Comparison of ENCODE assay signal across 9 mouse cellular contexts in genomic region chr9:94539346-94539865, GRCm38 (mm10). TPM values are rescaled to one million over a fixed set of nuclear protein-coding genes. Genes with fewer than 3 reads are reported as not detected.
DNase-seq lines count a peak whose midpoint lies in the region; ATAC-seq and TF ChIP-seq lines count a peak whose summit lies in the region.
"Had no signal": no experiment of that assay in that cellular context is flagged by ENCODE, and none has a peak within 500 bp of the region (broad histone marks: within the 10 kb centered on the region; RNA-seq: fewer than 3 reads in every experiment).

No protein-coding gene starts in this region.

- peak overlapping the region; percentile 67 for H3K4me2 ChIP-seq in hindbrain, embryonic 15.5 days
- H3K4me2 ChIP-seq in midbrain, postnatal 0 days (ENCODE audit: low read depth, low read length, poor library complexity, severe bottlenecking) = peak overlapping the region; percentile 86

- H3K36me3 ChIP-seq in hindbrain, embryonic 15.5 days = no peaks in the 10 kb centered on the region
- H3K36me3 ChIP-seq in midbrain, postnatal 0 days (ENCODE audit: insufficient read depth, low read length) = no peaks in the 10 kb centered on the region

- no peak for ATAC-seq in hindbrain, embryonic 15.5 days (ENCODE audit: low FRiP score, low read depth)
- no peak for ATAC-seq in midbrain, postnatal 0 days (ENCODE audit: low FRiP score)
- ATAC-seq in megakaryocyte progenitor cell, adult 5-6 weeks (replicated peaks; ENCODE audit: poor library complexity) = no peak

- H3K27me3 ChIP-seq in hindbrain, embryonic 15.5 days = no peaks in the 10 kb centered on the region
- no peaks in the 10 kb centered on the region for H3K27me3 ChIP-seq in midbrain, postnatal 0 days (ENCODE audit: insufficient read depth, low read length)

- H3K4me1 ChIP-seq in hindbrain, embryonic 15.5 days (replicated peaks) = peaks cover 25% of the 10 kb centered on the region
- peaks cover 1% of the 10 kb centered on the region; the same call in 1 of the 2 replicates for H3K4me1 ChIP-seq in midbrain, postnatal 0 days (ENCODE audit: insufficient read depth, low read length)

- H3K9me3 ChIP-seq in hindbrain, embryonic 15.5 days = no peaks in the 10 kb centered on the region
- no peaks in the 10 kb centered on the region for H3K9me3 ChIP-seq in midbrain, postnatal 0 days (ENCODE audit: low read length)

- DNase-seq in kidney, adult 9 months = peak; percentile 9
- DNase-seq in kidney, postnatal 10 days = no peak
- DNase-seq in brain, adult 2 months (ENCODE audit: low read depth, low spot score) = peak; percentile 38
- DNase-seq in midbrain, postnatal 0 days (ENCODE audit: low spot score) = no peak
- DNase-seq in urinary bladder, adult 2 months (ENCODE audit: low spot score) = no peak
- no peak for DNase-seq in gastrocnemius, postnatal 4 days (ENCODE audit: low spot score in 2 of 2)
- DNase-seq: kidney, postnatal 14 days had no signal

- no peak for TF ChIP-seq CTCF in midbrain, postnatal 0 days (IDR thresholded peaks at IDR 0.05)

- WGBS in hindbrain, embryonic 15.5 days = 27% methylated on average over 8 of the region's 8 CpGs
- 28% methylated on average over 8 of the region's 8 CpGs for WGBS in midbrain, postnatal 0 days

- no peak overlapping the region for H3K27ac ChIP-seq in hindbrain, embryonic 15.5 days (replicated peaks)
- H3K27ac ChIP-seq in midbrain, postnatal 0 days (ENCODE audit: low read depth, low read length) = no peak overlapping the region

- H3K9ac ChIP-seq in hindbrain, embryonic 15.5 days = peak overlapping the region; percentile 84; the same call in 1 of the 2 replicates
- H3K9ac ChIP-seq in midbrain, postnatal 0 days (replicated peaks; ENCODE audit: low read length, poor library complexity, severe bottlenecking) = peak overlapping the region; percentile 77; the same call in 1 of the 2 replicates

- H3K4me3 ChIP-seq in hindbrain, embryonic 15.5 days = peak overlapping the region; percentile 64
- H3K4me3 ChIP-seq in midbrain, postnatal 0 days (ENCODE audit: low read depth, low read length) = peak overlapping the region; percentile 82

RNA-seq across cellular contexts. Expression of gene 1190002N15Rik, which starts 1.5 kb away (rescaled TPM):
- polyA plus RNA-seq in hindbrain, embryonic 15.5 days (2015; fragmentation: Nextera tagmentation; extraction: Ambion mirVana) = 17.5 and 18.4 TPM in 2 replicates
- total RNA-seq in midbrain, postnatal 0 days (2014; rRNA removed) = 33.1 and 35.4 TPM in 2 replicates
- polyA plus RNA-seq in midbrain, postnatal 0 days (2015; fragmentation: Nextera tagmentation; extraction: Ambion mirVana) = 7.8 and 8.9 TPM in 2 replicates
- polyA plus RNA-seq in urinary bladder, adult 2 months (2012; rRNA removed) = 21.3 and 21.5 TPM in 2 replicates
- total RNA-seq in megakaryocyte progenitor cell, adult 5-6 weeks (2015) = 24.0 and 24.6 TPM in 2 replicates
- total RNA-seq in megakaryocyte progenitor cell, adult 5-6 weeks (2017) = 19.4 and 21.0 TPM in 2 replicates
- total RNA-seq in gastrocnemius, postnatal 4 days (2021) = 10 to 100 TPM; 28.6 to 31.9 TPM

Comparison
In these comparisons a context has a peak if more than half of its experiments do, and no peak if none do; other contexts are left out.
1. DNase-seq: peak in kidney, adult 9 months (single experiment) and brain, adult 2 months (single experiment); none in kidney, postnatal 10 days (single experiment), midbrain, postnatal 0 days (single experiment), urinary bladder, adult 2 months (single experiment) and gastrocnemius, postnatal 4 days (0 of 2).